Mouse (Mus musculus): ENCODE data around the gene Cdkl5. TPM values are rescaled to one million over a fixed set of nuclear protein-coding genes. Genes with fewer than 3 reads are reported as not detected.

Cdkl5 gene
- total RNA-seq, 2 experiments from 2014 or later = 150 to 159 TPM

- no peak for DNase-seq (ENCODE audit: low spot score in 2 of 2)
- intact Hi-C loops (cut with DNase I) = loop anchor here (10.0 kb wide), 1 partner anchor 261 kb away; the partner anchor contains the start of gene Phka2
These were observed 228.3 kb downstream of the Cdkl5 start for GRCm38 (mm10) chrX:160766233-160766616.

DNA sequence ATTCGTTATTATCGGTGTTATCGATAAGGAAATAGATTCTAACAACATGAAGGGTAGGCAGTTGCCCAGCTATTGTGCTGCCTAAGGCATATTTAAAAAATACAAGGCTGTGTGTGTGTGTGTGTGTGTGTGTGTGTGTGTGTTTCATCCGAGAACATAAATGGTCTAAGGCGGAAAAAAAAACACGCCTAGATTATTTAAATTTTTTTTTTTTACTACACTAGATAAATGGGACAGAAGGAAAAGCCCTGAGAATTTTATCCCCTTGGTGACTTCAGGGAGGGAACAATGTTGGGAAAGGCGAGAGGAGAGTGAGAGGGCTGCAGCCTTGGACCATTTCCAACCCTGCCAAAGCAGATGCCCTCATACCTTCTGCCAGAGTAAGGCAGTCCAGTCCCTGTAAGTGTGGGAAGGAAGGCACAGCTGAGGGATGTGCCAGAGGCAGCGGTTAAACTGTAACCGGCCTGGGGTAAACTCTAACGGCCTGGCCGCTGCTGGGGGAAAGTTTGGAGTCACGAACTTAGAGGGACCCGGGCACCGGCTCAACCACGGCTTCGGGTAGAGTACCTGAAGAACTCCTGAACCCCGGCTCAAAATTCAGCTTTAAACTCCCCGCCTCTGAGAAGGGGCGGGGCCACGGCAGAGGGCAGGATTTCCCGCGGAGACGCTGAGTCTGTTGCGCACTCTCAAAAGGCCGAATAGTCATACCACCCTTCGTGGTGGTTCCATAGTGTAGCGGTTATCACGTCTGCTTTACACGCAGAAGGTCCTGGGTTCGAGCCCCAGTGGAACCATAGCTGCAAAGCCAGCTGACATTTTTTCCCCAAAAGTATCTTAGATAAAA is 228.9 kb downstream of the Cdkl5 start:
- DNase-seq (ENCODE audit: low spot score in 2 of 2) = peak; percentile 90 to 95
- intact Hi-C loops (cut with DNase I) = loop anchor here (10.0 kb wide), 1 partner anchor 261 kb away; the partner anchor contains the start of gene Phka2

GRCm38 (mm10) chrX:160750808-160751207 is 243.7 kb downstream of the Cdkl5 start:
- no peak for DNase-seq (ENCODE audit: low spot score in 2 of 2)
- intact Hi-C loops (cut with DNase I) = no loop called here

GRCm38 (mm10) chrX:160748653-160749052 is 245.9 kb downstream of the Cdkl5 start:
- intact Hi-C loops (cut with DNase I) = no loop called here
- no peak for DNase-seq (ENCODE audit: low spot score in 2 of 2)

GRCm38 (mm10) chrX:160745399-160745798 is 249.1 kb downstream of the Cdkl5 start:
- intact Hi-C loops (cut with DNase I) = no loop called here

DNA sequence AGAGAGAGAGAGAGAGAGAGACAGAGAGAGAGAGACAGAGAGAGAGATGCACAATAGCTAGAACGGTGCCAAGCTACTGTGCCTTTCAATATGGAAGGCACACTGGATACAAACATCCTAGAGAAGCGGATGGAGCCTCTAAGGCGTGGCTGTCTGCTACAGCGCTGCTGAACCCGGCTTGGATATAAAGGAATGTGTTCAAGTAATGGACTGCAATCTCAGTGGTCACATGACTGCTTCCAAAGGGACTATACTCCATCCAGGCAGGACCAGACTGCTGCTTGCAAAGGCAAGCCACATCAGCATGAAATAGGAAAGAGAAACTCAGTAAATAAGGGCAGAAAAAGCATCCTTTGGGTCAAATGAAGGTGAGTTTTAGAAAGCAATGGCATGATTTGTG is 258.9 kb downstream of the Cdkl5 start, which contains the start of gene Ppef1:
Gene Ppef1 (minus strand): TSS at position 116 of the 400 bp plus-strand sequence.
- intact Hi-C loops (cut with DNase I) = no loop called here
- DNase-seq (ENCODE audit: low spot score in 2 of 2) = no peak

More at GRCm38 (mm10) chrX:160745399-160745798, 249.1 kb downstream of the Cdkl5 start:
- no peak for DNase-seq (ENCODE audit: low spot score in 2 of 2)

Other genes with a start within 250 kb of the Cdkl5 start
- gene Rs1, start 226.7 kb downstream of the Cdkl5 start, total RNA-seq (2021) = under 1 TPM; 0.09 to 0.16 TPM
- gene Gja6, start 87.7 kb downstream of the Cdkl5 start, total RNA-seq (2021) = 1 to 10 TPM; 1.4 to 3.2 TPM
- 1 to 10 TPM in 1 of 2 experiments, under 1 TPM in 1; 0.48 to 1.5 TPM for gene Scml2, start 122.5 kb upstream of the Cdkl5 start, total RNA-seq (2021)

Measured in left cerebral cortex, postnatal 25 days (tissue).